Mouse (Mus musculus) embryo, embryonic 9.5 days (tissue): Measurements from ENCODE around the gene Iqcg.
A peak's percentile ranks its signal among the peaks of the same experiment; 100 is the strongest.
"Not testable (repeated sequence)": the region's sequence is repeated elsewhere in the genome, so short reads cannot be mapped to it uniquely, and the experiment has no call there.

ENCODE experiments used
- DNase-seq: peaks from one replicate; pipeline ENCODE4 v3.0.0-alpha.2; 2017; ENCODE audit errors: extremely low spot score

The Iqcg gene

DNA sequence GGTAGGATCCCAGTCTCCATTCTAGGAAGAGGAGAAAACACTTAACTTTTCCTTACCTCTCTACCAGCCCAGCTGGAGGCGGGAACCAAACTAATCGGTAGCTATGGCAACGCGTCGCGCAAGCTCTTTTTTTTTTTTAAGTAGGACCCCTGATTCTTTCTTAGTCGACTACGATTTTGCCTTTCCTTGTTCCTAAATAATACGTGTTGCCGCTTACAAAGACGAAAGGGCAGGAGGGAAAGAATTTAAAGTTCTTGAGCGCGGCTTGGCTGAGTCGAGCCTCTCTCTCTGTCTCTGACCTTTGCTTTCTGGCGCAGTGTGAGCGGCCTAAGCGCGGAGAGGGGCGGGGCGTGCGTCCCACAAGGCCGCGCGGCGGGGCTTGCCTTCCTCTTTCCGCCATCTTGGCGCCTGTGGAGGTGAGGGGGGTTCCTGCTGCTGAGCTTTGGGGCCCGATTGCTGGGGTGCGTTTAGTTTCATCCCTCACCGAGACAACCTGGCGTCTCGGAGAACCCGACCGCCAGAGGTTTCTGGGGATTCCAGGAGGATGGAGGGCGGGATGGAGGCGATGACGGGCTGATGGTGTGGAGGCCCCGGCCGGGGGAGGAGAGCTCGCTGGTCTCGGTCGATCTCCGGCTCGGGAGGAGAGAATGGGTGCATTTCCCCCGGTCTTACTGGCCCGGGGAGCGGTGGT is at the start of gene Iqcg, which contains the start of gene Rpl35a:
Gene Iqcg, minus strand, starts transcription at position 124 of the 691 bp plus-strand sequence.
Gene Rpl35a, plus strand, starts transcription at position 359 of the 691 bp plus-strand sequence.
- DNase-seq: peak; percentile 93

DNA sequence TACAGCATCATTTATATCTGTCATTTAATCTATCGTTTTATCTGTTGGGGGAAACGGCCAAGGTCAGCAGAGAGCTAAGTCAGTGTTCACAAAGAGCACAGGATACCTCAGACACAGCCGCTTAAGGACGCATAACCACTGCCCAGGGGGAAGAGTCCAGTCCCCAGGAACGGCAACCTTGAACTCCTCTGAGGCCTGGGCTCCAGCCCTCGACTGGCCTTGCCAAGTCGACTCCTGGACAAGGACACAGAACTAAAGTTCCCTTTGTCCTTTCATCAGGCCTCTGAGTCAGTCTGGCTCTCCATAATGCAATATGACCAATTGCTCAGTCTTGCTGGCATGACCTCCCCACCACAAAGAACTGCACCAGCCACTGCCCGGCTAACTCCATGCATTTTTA is 29.6 kb upstream of the Iqcg start:
- DNase-seq: no peak

DNA sequence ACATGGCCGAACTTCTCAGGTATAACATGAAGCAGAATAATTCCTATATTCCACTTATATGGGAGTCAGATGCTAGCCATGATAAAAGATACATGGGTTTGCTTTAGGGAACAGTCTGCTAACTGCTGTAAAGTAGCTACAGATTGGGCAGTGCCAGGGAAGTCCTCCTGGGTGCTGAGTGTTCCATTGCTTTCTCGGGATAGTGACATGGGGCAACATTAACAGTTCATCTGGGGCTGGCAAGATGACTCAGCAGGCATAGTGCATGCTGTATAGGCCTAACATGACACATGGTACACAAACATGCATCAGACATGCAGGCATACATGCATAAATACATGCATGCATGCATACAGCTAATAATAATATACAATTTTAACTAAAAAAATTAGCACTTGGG is 28.0 kb upstream of the Iqcg start:
- DNase-seq: no peak

DNA sequence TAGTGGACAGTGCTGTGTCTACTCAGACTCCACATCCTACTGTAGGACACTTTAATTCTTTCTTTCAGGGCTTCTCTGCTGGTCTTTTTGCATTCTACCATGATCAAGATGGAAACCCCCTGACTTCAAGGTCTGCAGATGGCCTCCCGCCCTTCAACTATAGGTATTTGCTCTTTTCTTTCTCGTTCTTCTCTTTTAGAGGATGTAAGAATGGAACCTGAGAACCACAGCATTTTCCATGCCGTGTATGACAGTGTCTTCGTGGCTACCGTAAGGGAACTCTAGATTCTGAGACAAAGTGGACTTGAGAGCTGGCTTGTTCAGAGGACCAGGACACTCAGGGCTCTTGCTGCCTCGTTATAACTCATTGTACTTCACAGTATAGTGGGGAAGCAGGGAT is 26.9 kb upstream of the Iqcg start:
- no peak for DNase-seq

DNA sequence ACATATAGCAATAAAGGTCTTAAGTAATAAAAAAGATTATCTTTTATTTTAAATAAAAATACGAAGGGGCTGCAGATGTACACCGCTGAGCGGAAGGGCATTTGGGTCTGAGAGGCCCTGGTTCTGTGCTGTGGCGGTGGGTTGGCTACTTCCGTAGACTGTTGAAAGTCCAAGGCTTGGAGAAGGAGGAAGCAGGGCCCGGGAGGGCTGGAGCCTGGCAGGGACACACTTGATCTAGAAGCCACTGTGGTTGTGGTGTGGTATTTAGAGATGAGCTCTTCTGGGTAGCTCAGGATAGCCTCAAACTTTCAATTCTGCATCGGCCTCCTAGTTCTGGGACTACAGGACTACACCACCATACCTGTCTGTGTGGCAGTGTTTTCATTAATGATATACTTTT is 24.0 kb upstream of the Iqcg start:
- no peak for DNase-seq

DNA sequence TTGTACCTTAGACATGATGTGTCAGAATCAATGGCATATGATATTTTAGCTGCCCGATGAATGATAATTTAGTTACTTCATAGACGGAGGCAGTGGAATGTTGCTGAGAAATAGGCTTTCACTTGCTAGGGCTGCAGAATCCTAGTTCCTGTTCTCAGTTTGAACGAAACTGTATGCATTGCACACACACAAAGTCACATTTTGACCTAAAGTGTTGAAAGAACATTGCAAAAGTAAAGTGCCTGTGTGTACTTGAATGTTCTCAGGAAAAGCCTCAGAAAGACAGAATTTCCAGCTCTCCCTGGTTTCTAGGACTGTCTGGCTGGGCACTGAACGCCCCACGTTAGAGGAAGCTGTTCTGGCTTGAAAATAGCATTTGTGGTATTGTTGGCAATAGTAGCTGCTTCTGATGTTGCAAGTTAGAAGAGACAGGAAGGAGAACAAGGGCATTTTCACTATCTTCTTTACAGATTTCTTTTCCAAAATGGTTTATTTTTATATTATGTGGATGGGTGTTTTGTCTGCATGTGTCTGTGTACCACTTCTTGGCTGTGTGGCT is 21.1 kb upstream of the Iqcg start:
- no peak for DNase-seq

DNA sequence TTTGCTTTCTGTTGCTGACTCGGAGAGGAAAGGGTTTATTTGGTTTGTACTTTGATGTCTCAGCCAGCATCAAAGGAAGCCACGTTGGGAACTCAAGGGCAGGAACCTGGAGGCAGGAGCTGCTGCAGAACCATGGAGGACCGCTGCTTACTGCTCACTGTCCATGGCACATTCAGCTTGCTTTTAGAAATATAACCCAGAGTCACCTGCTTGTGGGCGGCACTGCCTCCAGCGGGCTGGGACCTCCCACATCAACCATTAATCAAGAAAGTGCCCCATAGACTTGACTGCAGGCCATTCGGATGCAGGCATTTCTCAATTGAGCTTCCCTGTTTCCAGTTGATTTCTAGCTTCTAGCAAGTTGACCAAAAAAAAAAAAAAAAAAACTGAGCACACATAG is 20.1 kb upstream of the Iqcg start:
- no peak for DNase-seq

DNA sequence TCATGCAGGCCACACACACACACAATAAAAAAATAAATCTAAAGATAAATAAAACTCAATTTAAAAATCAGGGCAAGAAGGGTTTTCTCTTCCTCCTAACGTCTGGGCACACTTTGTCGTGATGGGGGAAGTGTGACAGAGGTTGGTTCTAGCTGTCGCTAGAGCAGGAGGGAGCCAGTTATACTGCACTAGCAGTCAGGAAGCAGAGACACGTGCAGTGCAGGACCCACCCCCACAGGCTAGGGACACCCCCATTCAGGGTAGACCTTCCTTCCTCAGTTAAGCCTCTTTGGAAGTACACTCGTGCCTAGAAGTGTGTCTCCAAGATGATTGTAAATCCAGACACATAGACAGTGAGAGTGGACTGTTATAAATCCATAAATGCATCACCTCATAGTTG is 18.9 kb upstream of the Iqcg start:
- no peak for DNase-seq

DNA sequence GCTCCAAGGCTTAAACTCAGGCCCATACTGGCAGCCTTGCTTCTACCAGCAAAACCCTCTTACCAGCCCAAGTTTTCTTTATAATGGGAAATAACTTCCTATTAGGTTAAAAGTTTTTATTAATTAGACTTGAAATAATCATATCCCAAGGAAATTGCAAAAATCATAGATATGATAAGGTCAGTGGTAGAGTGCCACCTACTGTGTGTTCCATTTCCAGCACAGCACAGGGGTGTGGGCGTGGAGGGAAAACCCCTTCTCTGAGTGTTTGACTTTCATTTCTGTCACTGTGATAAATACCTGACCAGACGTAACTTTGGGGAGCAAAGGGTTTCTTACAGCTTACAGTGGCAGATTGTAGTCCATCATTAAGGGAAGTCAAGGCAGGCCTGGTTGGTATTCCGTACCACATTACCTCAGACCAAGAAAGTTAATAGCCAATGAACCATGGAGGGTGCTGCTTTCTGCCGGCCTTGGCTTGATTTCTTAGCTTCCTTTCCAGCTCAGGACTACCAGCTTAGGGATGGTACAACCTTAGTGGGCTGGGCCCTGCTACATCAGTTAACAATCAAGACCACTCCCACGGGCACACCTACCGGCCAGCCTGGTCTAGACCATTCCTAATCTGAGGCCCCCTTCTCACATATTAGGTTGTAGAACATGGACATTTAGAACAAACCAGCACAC is 17.0 kb upstream of the Iqcg start:
- no peak for DNase-seq

DNA sequence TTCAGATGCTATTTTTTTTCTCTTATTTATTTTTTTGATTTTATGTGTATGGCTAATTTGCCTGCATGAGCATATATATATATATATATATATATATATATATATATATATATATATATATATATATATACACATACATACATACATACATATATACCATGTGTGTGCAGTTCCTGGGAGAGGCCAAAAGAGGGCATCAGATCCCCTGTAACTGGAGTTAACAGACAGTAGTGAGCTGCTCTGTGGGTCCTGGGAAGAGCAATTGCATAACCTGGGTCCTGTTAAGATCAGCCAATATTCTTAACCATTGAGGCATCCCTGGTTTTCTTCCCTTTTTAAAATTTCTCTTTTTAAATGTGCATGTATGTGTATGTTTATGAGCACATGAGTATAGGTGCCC is 14.9 kb upstream of the Iqcg start:
- no peak for DNase-seq

DNA sequence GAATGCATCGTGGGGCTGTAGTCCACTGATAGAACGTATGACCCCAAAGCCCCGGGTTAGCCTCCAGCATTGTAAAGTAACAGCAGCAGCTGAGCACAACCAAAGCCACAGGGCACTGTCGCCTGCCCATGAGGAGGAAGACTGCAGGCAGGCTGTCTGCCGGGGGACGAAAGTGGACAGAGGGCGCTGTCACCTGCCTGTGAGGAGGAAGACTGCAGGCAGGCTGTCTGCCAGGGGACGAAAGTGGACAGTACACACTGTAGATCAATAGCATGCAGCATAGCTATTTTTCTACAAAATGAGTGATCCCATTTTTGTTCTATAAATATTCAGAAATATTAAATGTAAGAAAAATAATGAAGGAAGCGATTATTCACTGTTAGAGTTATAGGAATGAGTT is 8.6 kb upstream of the Iqcg start:
- DNase-seq: no peak

DNA sequence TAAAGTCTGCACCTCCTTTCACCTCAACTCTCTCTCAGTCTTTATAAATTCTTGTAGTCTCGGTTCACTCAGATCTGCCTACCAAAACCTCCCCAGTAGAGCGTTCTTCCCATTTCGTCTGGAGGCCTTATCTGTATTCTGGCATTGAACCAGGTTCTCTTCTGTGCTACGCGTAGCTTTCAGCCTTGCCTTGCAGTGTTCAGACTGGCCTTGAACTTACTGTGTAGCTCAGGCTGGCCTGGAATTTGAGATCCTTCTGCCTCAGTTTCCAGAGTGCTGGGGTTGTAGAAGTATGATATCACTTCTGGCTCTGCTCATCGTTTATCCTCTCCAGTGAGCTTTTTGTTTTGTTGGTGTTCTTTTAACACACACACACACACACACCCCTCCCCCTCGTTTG is 7.2 kb upstream of the Iqcg start:
- no peak for DNase-seq

DNA sequence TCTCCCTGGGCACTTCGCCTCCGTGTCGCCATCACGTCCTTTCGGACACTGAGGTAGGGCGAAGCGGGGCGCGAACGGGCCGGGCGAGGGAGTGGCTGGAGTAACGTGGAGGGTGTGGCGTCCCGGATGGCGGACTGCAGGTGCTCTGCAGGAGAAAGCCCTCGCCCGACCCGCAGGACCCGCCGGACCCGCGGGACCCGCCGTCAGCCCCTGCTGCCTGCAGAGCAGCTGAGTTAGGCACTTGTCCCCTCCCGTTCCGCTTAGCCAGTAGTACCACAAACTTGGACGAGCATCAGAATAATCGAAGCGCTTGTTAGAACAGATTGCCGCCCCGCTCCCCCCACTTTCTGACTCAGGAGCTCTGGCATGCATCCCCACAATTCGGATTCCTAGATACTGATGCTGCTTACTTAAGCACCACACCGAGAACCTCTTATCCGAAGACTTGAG is 6.7 kb upstream of the Iqcg start:
- DNase-seq: no peak

DNA sequence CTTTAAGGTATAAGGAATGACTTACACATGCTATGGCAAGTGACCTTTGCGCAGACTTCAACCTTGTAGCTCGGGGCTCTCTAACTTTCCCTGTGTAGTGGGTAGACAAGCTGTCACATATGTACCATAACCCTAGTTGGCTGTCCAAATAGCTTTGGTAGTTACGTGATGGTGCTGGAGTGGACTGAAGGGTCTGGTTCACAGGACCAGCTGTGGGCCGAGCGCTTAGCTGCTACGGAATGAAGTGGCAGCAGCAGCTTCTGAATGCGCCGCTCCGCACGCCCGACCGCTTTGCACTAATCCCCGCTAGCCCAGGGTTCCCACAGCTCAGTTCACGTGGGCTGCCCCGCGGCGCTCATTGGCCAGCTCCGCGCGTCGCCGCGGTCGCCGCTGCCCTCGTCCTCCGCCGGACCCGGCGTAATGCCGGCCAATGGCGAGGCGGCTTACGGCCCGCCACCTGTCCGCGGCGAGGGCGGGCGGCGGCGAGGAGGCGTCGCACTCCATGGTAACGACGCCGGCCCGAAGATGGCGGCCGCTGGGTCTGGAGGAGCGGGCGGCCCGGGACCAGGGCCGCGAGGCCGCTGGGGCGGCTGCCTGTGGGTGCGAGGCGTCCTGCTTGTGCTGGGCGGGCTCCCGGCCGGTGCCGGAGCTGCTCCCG is 6.1 kb upstream of the Iqcg start, which contains the start of gene Lmln:
Gene Lmln, plus strand, starts transcription at position 498 of the 658 bp plus-strand sequence.
- peak; percentile 93 for DNase-seq

DNA sequence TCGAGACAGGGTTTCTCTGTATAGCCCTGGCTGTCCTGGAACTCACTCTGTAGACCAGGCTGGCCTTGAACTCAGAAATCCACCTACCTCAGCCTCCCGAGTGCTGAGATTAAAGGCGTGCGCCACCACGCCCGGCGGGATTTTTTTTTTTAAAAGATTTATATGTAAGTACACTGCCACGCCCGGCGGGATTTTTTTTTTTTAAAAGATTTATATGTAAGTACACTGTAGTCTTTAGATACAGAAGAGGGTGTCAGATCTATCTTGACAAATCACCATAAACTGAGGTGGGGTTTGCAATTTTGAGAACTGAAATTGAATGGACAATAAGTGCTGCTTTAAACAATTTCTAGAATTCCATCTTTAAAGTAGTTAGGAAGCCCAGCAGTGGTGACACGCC is 5.4 kb upstream of the Iqcg start:
- no peak for DNase-seq

DNA sequence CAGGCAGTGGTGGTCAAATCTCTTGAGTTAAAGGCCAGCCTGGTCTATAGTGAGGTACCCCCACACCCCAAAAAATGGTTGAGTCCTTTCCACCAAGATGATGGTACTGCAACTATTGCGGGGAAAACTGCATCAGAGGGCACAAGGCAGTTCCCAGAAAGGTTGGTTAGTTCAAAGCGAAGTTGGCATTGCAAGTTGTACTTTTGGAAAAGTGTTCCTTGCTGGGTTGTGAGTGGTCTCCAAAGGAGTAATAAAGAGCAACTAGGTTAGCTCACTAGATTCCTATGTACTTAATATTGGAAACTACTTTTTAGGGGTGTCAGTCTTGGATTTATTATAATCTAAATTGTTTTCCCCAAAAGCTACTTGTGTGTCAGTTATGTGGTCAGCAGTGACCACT is 4.9 kb upstream of the Iqcg start:
- DNase-seq: peak; percentile 18

DNA sequence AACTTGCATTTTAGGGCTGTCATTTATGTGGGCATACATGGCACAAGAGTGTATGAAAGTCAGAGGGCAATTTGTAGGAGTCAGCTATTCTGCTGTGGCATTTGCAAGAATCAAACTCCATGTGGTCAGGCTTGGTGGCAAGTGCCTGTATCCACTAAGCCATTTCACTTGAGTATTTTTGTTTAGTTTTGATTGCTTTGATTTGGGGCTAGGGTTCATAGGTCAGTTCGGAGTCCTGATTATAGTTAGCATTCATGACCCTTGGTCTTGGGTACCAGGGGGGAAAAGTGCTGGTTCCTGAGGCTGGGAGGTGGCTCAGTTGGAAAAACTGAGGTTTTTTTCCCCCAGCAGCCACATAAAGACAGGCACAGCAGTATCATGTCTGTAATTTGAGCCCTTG is 3.5 kb upstream of the Iqcg start:
- DNase-seq: no peak

DNA sequence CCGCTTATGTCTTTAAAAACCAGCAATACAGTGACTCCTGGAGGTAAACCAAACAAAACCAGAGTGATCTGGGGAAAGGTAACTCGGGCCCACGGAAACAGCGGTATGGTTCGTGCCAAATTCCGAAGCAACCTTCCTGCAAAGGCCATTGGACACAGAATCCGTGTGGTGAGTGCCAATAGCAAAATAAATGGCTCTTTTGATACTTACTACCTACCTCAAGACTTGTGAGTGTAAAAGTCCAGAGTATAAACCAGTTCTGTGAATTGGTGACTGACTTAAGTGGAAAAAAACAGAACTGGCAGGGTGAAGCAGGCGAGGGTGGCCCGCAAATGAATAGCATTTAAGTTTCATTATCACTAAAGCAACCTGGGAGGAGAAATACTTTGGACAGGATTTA is 2.6 kb upstream of the Iqcg start:
- DNase-seq: not testable (repeated sequence)

DNA sequence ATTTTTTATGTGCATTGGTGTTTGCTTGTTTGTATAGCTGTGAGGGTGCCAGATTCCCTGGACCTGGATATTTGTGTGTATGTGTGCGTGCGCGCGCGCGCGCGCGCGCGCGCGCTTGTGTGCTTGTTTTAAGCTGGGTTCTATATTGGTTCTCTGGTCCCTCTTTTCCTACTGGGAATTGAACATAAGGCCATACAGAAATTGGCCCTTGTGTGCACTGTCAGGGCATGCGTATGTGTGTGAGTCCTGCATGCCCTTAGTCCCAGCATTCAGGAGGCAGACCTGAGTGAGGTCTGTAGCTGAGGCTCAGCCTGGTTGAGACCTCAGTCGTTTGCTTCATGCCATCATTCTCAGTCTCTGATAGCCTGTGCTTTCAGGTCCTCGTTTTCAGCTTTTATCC is 2.0 kb upstream of the Iqcg start:
- no peak for DNase-seq

DNA sequence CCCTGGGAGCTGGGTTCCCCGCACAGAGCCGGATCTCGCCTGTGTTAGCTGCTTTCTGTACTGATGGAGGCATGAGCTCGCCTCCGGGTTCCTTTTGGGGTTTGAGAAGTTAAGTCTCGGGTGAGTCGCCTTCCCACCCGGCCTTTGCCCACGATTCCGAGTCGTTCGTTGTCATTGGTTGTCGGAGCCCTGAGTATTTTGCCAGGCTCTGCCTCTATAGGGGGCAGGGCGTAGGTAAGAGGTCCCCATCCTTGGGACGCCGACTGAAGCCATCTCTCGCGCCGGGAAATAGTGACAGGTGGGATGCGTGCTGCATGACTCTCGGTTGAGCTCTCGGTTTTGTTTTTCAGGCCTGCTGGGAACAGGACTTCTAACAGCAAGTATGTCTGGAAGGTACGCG is 768 bp upstream of the Iqcg start:
- no peak for DNase-seq

DNA sequence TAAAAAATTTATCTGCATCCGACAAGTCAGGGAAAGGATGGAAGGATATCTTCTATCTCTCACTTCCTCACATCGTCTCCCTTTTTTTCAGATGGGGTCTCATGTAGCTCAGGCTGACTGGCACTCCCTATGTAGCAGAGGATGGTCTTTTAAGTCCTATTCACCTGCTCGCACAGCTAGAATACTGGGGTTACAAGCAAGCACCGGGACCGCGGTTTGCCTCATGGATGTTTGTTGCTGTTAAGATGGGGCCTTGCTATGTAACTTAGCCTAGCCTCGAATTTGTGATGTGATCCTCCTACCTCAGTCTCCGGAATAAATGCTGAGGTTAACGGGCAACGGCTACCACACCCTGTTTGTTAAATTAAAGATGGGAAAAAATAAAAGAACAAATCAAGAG is 363 bp downstream of the Iqcg start:
- no peak for DNase-seq

DNA sequence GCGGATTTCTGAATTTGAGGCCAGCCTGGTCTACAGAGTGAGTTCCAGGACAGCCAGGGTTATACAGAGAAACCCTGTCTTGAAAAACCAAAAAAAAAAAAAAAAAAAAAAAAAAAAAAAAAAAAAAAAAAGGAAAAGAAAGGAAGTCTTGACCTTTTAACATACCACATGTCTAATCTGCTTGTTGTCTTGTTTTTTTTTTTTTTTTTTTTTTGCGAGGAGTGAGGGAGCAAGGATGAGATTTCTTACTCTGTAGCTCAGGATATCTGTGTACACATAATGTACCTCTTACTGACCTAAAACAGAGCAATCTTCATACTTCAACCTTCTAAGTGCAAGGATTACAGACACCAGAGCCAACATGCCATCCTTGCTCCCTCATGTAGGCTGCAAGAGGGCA is 1.1 kb downstream of the Iqcg start:
- not testable (repeated sequence) for DNase-seq

DNA sequence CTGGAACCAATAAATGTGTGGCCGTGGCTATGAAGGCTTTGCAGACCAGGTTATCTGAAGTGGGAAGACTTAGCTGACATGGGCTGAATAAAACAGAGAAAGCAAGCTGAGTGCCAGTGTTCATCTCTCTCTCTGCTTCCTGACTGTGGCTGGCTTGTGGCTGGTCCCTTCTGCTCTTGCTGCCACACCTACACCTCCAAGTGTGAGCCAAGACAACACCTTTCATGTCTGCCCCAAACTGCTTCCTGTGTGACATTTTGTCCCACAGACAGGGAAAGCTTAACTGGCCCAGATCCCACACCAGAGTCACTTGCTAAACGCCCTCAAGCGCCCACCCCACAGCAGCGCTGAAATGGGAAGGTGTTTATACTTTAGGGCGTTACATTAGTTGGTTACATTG is 2.9 kb downstream of the Iqcg start:
- DNase-seq: no peak
